Mouse (Mus musculus): ENCODE measurements around the gene Atf7ip. TPM values are rescaled to one million over a fixed set of nuclear protein-coding genes. Genes with fewer than 3 reads are reported as not detected.
A peak's percentile ranks its signal among the peaks of the same experiment; 100 is the strongest.

Atf7ip gene
- polyA plus RNA-seq, 1 experiment from 2014 or later = 56.1 TPM

- ATAC-seq (ENCODE audit: insufficient read depth) (no peak), DNase-seq (peak; percentile 23)
- Histone ChIP-seq H3K27ac (ENCODE audit: low read depth) (no peak overlapping the region), H3K9me3 (ENCODE audit: low read depth, low read length) (no peaks in the 10 kb centered on the region), H3K9ac (no peak overlapping the region), H3K36me3 (ENCODE audit: insufficient read depth) (no peaks in the 10 kb centered on the region), H3K4me2 (no peak overlapping the region), H3K4me1 (ENCODE audit: insufficient read depth) (no peaks in the 10 kb centered on the region), H3K27me3 (ENCODE audit: insufficient read depth, low read length) (no peaks in the 10 kb centered on the region), H3K4me3 (ENCODE audit: low read depth, low read length) (no peak overlapping the region)
- 71% methylated on average over 3 of the region's 3 CpGs for WGBS
- no peak for TF ChIP-seq CTCF (IDR thresholded peaks at IDR 0.05; ENCODE audit: low read depth)
These were observed 129.0 kb downstream of the Atf7ip start for GRCm38 (mm10) chr6:136634982-136635381.

GRCm38 (mm10) chr6:136644171-136644570, 138.2 kb downstream of the Atf7ip start:
- Histone ChIP-seq H3K4me3 (ENCODE audit: low read depth, low read length) (no peak overlapping the region), H3K36me3 (ENCODE audit: insufficient read depth) (no peaks in the 10 kb centered on the region), H3K9ac (no peak overlapping the region), H3K27ac (ENCODE audit: low read depth) (no peak overlapping the region), H3K4me2 (no peak overlapping the region), H3K9me3 (ENCODE audit: low read depth, low read length) (peaks cover 6% of the 10 kb centered on the region; the same call in 1 of the 2 replicates), H3K4me1 (ENCODE audit: insufficient read depth) (no peaks in the 10 kb centered on the region), H3K27me3 (ENCODE audit: insufficient read depth, low read length) (no peaks in the 10 kb centered on the region)
- no peak for ATAC-seq (ENCODE audit: insufficient read depth)
- DNase-seq = no peak
- peak; percentile 53 for TF ChIP-seq CTCF (IDR thresholded peaks at IDR 0.05; ENCODE audit: low read depth)
- 90% methylated on average over 2 of the region's 2 CpGs for WGBS

- no peaks in the 10 kb centered on the region for H3K4me1 ChIP-seq (ENCODE audit: insufficient read depth)
- WGBS = 45% methylated on average over 9 of the region's 9 CpGs
- H3K27me3 ChIP-seq (ENCODE audit: insufficient read depth, low read length) = no peaks in the 10 kb centered on the region
- no peak overlapping the region for H3K4me2 ChIP-seq
- ATAC-seq (ENCODE audit: insufficient read depth) (no peak; the same call in 1 of the 2 replicates), DNase-seq (peak; percentile 43)
- H3K9me3 ChIP-seq (ENCODE audit: low read depth, low read length) = peaks cover 6% of the 10 kb centered on the region; the same call in 1 of the 2 replicates
- H3K4me3 ChIP-seq (ENCODE audit: low read depth, low read length) = no peak overlapping the region
- H3K36me3 ChIP-seq (ENCODE audit: insufficient read depth) = no peaks in the 10 kb centered on the region
- TF ChIP-seq CTCF (IDR thresholded peaks at IDR 0.05; ENCODE audit: low read depth) = no peak
- H3K27ac ChIP-seq (ENCODE audit: low read depth) = no peak overlapping the region
- H3K9ac ChIP-seq = no peak overlapping the region
These were observed 139.8 kb downstream of the Atf7ip start for GRCm38 (mm10) chr6:136645754-136646153.

DNA sequence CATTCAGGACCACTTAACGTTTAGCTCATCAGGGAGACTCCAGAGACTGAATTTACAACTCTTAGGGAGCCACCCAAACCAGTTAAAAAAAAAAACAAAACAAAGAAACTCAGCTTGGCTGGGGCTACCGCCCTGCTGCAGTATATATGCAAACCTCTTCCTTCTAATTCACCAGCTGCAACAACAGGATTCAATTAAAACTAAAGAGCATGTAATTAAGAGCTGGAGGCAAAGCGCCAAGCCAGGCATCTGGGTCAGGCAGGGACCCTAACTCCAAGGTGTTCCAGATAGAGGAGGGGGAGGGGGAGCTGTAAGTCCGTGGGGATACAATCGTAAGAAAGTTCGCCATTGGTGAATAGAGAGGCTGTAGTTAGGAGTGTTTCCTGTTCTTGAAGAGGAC, 140.2 kb downstream of the Atf7ip start:
- ATAC-seq (ENCODE audit: insufficient read depth) (no peak), DNase-seq (no peak)
- H3K27ac ChIP-seq (ENCODE audit: low read depth) = no peak overlapping the region
- H3K9ac ChIP-seq = no peak overlapping the region
- no peaks in the 10 kb centered on the region for H3K27me3 ChIP-seq (ENCODE audit: insufficient read depth, low read length)
- H3K4me3 ChIP-seq (ENCODE audit: low read depth, low read length) = no peak overlapping the region
- 51% methylated on average over 6 of the region's 6 CpGs for WGBS
- no peaks in the 10 kb centered on the region for H3K36me3 ChIP-seq (ENCODE audit: insufficient read depth)
- TF ChIP-seq CTCF (IDR thresholded peaks at IDR 0.05; ENCODE audit: low read depth) = no peak
- H3K4me1 ChIP-seq (ENCODE audit: insufficient read depth) = no peaks in the 10 kb centered on the region
- H3K9me3 ChIP-seq (ENCODE audit: low read depth, low read length) = peaks cover 6% of the 10 kb centered on the region; the same call in 1 of the 2 replicates
- no peak overlapping the region for H3K4me2 ChIP-seq

DNA sequence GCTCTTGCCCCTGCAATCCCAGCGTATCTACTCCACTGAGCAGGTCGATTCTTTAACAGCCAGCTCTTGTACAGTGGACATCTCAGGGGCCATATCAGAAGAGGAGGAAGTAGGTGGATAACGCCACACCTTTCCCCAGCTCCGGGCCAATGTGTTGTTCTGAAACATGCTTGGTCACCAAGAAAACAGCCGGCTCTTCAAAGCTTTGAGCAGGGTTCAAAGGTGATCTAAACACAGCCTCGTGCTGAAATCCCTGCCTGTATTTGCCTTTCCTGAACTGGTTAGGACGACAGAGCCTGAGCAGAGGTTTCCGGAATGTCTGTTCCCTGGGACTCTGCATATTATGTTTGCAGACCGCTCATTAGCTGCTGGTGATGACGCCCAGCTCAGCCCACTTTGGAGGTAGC, 141.5 kb downstream of the Atf7ip start:
- peaks cover 6% of the 10 kb centered on the region; the same call in 1 of the 2 replicates for H3K9me3 ChIP-seq (ENCODE audit: low read depth, low read length)
- no peak overlapping the region for H3K27ac ChIP-seq (ENCODE audit: low read depth)
- H3K4me3 ChIP-seq (ENCODE audit: low read depth, low read length) = no peak overlapping the region
- H3K9ac ChIP-seq = no peak overlapping the region
- H3K36me3 ChIP-seq (ENCODE audit: insufficient read depth) = no peaks in the 10 kb centered on the region
- no peak for TF ChIP-seq CTCF (IDR thresholded peaks at IDR 0.05; ENCODE audit: low read depth)
- no peaks in the 10 kb centered on the region for H3K27me3 ChIP-seq (ENCODE audit: insufficient read depth, low read length)
- WGBS = 33% methylated on average over 10 of the region's 10 CpGs
- no peak overlapping the region for H3K4me2 ChIP-seq
- DNase-seq (peak; percentile 27), ATAC-seq (ENCODE audit: insufficient read depth) (no peak; the same call in 1 of the 2 replicates)
- no peaks in the 10 kb centered on the region for H3K4me1 ChIP-seq (ENCODE audit: insufficient read depth)

GRCm38 (mm10) chr6:136650664-136651063, 144.7 kb downstream of the Atf7ip start:
- ATAC-seq (ENCODE audit: insufficient read depth) = no peak
- TF ChIP-seq CTCF (IDR thresholded peaks at IDR 0.05; ENCODE audit: low read depth) = no peak
- Histone ChIP-seq H3K9me3 (ENCODE audit: low read depth, low read length) (no peaks in the 10 kb centered on the region), H3K36me3 (ENCODE audit: insufficient read depth) (no peaks in the 10 kb centered on the region), H3K9ac (no peak overlapping the region), H3K27ac (ENCODE audit: low read depth) (no peak overlapping the region), H3K4me2 (no peak overlapping the region), H3K27me3 (ENCODE audit: insufficient read depth, low read length) (no peaks in the 10 kb centered on the region), H3K4me1 (ENCODE audit: insufficient read depth) (no peaks in the 10 kb centered on the region), H3K4me3 (ENCODE audit: low read depth, low read length) (no peak overlapping the region)
- 87% methylated on average over 8 of the region's 8 CpGs for WGBS
- no peak for DNase-seq

DNA sequence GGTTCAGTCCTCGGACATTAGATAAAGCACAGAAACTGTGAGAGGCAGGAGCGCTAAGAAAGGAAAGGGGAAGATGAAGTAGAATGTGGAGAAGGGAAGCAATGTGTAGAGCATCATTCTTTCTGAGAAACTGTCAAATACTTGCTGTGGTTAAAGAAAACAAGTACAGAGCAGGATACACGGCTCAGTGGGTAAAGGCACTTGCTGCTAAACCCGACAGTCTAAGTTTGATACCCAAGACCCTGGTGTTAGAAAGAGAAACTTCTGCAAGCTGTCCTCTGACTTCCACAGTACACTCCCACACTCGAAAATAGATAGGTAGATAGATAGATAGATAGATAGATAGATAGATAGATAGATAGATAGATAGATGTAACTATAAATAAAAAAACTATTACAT, 147.4 kb downstream of the Atf7ip start:
- no peaks in the 10 kb centered on the region for H3K9me3 ChIP-seq (ENCODE audit: low read depth, low read length)
- H3K36me3 ChIP-seq (ENCODE audit: insufficient read depth) = no peaks in the 10 kb centered on the region
- H3K27me3 ChIP-seq (ENCODE audit: insufficient read depth, low read length) = no peaks in the 10 kb centered on the region
- no peak overlapping the region for H3K4me3 ChIP-seq (ENCODE audit: low read depth, low read length)
- no peak overlapping the region for H3K9ac ChIP-seq
- no peaks in the 10 kb centered on the region for H3K4me1 ChIP-seq (ENCODE audit: insufficient read depth)
- no peak overlapping the region for H3K27ac ChIP-seq (ENCODE audit: low read depth)
- ATAC-seq (ENCODE audit: insufficient read depth) (no peak), DNase-seq (no peak)
- H3K4me2 ChIP-seq = no peak overlapping the region
- TF ChIP-seq CTCF (IDR thresholded peaks at IDR 0.05; ENCODE audit: low read depth) = no peak
- 53% methylated on average over 5 of the region's 5 CpGs for WGBS

DNA sequence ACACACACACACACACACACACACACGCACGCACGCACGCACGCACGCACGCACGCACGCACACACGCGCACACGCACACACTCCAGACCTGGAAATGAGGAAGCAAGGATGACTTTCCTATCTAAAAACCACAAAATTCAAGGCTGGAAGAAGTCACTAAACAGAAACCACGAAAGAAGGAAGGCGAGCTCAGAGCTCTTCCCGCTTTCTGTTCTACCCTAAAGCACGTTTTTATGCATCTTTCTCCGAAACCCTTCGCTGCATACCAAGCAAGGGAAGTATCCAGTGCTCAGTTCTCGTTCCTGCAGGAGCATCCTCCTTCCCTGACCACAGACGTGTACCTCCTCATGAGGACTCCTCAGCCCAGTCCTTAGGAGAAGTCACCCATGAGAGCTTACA, 148.5 kb downstream of the Atf7ip start:
- H3K4me2 ChIP-seq = no peak overlapping the region
- ATAC-seq (ENCODE audit: insufficient read depth) = no peak
- 92% methylated on average over 20 of the region's 20 CpGs for WGBS
- TF ChIP-seq CTCF (IDR thresholded peaks at IDR 0.05; ENCODE audit: low read depth) = no peak
- DNase-seq = no peak
- H3K4me3 ChIP-seq (ENCODE audit: low read depth, low read length) = no peak overlapping the region
- H3K4me1 ChIP-seq (ENCODE audit: insufficient read depth) = no peaks in the 10 kb centered on the region
- H3K27ac ChIP-seq (ENCODE audit: low read depth) = no peak overlapping the region
- no peaks in the 10 kb centered on the region for H3K9me3 ChIP-seq (ENCODE audit: low read depth, low read length)
- H3K27me3 ChIP-seq (ENCODE audit: insufficient read depth, low read length) = no peaks in the 10 kb centered on the region
- no peak overlapping the region for H3K9ac ChIP-seq
- H3K36me3 ChIP-seq (ENCODE audit: insufficient read depth) = no peaks in the 10 kb centered on the region

Data from lung, embryonic 14.5 days (tissue).